Mouse (Mus musculus) lung, embryonic 15.5 days (tissue): Measurements from ENCODE around the gene Ttll10. TPM values are rescaled to one million over a fixed set of nuclear protein-coding genes. Genes with fewer than 3 reads are reported as not detected.
A peak's percentile ranks its signal among the peaks of the same experiment; 100 is the strongest.

Experiments used
- ATAC-seq: fragments of 200-750 bp; cut with Nextera tagmentation; 2 replicates; pipeline ENCODE4 v1.8.0; 2017; ENCODE audit warnings: moderate number of reproducible peaks, borderline replicate concordance; ENCODE audit not compliant: low FRiP score, low TSS enrichment; ENCODE audit errors: extremely low read depth
- H3K27ac ChIP-seq: fragments of 300-500 bp; sonication (generic); 2 replicates; pipeline ENCODE4 v1.5.1; 2015; ENCODE audit warnings: moderate library complexity, mild to moderate bottlenecking, inconsistent platforms
- H3K27me3 ChIP-seq: fragments of 300-500 bp; sonication (generic); 2 replicates; pipeline ENCODE4 v1.6.1; 2015; ENCODE audit warnings: inconsistent platforms
- H3K36me3 ChIP-seq: fragments of 300-500 bp; sonication (generic); 2 replicates; pipeline ENCODE4 v1.6.1; 2015; ENCODE audit warnings: inconsistent platforms
- H3K4me1 ChIP-seq: fragments of 300-500 bp; sonication (generic); 2 replicates; pipeline ENCODE4 v1.6.1; 2015; ENCODE audit warnings: inconsistent platforms
- H3K4me2 ChIP-seq: fragments of 300-500 bp; sonication (generic); 2 replicates; pipeline ENCODE4 v1.6.1; 2015; ENCODE audit warnings: inconsistent platforms, mild to moderate bottlenecking, moderate library complexity
- H3K4me3 ChIP-seq: fragments of 300-500 bp; sonication (generic); 2 replicates; pipeline ENCODE4 v1.5.1; 2015; ENCODE audit warnings: mild to moderate bottlenecking, inconsistent platforms
- H3K9ac ChIP-seq: fragments of 300-500 bp; sonication (generic); 2 replicates; pipeline ENCODE4 v1.6.1; 2015; ENCODE audit warnings: inconsistent platforms
- H3K9me3 ChIP-seq: fragments of 300-500 bp; sonication (generic); 2 replicates; pipeline ENCODE4 v1.6.1; 2016; ENCODE audit warnings: inconsistent platforms
- WGBS: fragments of 180-500 bp; shearing (Covaris S2); methylation state at CpG from one replicate; pipeline ENCODE4 v1.1.7; 2015; 5-methylcytosine and 5-hydroxymethylcytosine counted together
- polyA plus RNA-seq: library from polyadenylated mRNA; unstranded; fragments of >200 nt; fragmentation: Nextera tagmentation; extraction: Ambion mirVana; gene quantifications from 2 replicates; pipeline ENCODE4 v1.2.1, GENCODE M21; 2015

The Ttll10 gene
- polyA plus RNA-seq, 1 experiment from 2014 or later, result 2.9 TPM

DNA sequence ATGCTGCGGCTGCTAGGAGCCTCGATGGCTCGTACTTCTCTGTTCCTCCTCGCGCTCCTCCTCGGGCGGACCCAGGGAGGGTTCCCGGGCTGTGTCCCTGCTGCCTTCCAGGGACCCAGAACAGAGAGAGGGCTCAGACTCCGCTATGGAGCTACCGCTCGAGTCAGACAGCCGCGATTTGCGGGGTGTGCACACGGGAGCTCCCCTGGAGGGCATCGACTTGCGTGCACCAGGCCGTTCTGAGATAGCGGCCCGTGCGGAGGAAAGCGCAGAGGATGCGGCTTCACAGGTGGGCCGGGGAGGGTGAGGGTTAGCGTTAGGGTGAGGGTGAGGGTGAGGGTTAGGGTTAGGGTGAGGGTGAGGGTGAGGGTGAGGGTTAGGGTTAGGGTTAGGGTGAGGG, 24.3 kb downstream of the Ttll10 start:
- no peak for ATAC-seq
- Histone ChIP-seq H3K9ac (no peak overlapping the region), H3K9me3 (no peaks in the 10 kb centered on the region), H3K36me3 (no peaks in the 10 kb centered on the region), H3K27ac (no peak overlapping the region), H3K27me3 (peaks cover 22% of the 10 kb centered on the region), H3K4me2 (peak overlapping the region; percentile 19; the same call in 1 of the 2 replicates), H3K4me3 (peak overlapping the region; percentile 17; the same call in 1 of the 2 replicates), H3K4me1 (peaks cover 21% of the 10 kb centered on the region)
- 16% methylated on average over 25 of the region's 25 CpGs for WGBS

DNA sequence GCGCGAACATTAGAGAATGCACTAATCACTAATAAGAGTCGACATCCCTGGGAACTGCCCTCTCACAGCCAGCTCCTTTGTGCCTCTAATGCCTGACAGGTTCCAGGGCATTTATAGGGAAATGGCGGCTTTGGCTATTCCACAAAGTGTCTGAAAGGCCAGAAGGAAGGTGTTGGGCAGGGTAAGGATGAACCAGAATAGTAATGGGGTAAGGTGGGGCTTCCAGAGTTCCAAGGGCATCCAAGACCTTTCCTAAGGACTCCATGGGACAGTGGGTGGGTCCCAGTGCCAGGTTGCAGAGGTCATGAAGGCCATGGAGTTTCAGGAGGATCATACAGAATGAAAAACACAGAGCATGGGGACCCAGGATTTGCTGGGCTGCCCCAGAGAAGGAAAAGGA, 24.9 kb downstream of the Ttll10 start:
- 69% methylated on average over 4 of the region's 4 CpGs for WGBS
- no peaks in the 10 kb centered on the region for H3K9me3 ChIP-seq
- H3K27ac ChIP-seq, result no peak overlapping the region
- no peak overlapping the region; the same call in 1 of the 2 replicates for H3K4me3 ChIP-seq
- H3K36me3 ChIP-seq, result 0 out of 2 replicates have a peak, but pooled peaks cover 2% of the 10 kb centered on the region
- H3K4me2 ChIP-seq, result no peak overlapping the region
- peaks cover 22% of the 10 kb centered on the region for H3K27me3 ChIP-seq
- ATAC-seq, result no peak
- peaks cover 21% of the 10 kb centered on the region for H3K4me1 ChIP-seq
- H3K9ac ChIP-seq, result no peak overlapping the region

DNA sequence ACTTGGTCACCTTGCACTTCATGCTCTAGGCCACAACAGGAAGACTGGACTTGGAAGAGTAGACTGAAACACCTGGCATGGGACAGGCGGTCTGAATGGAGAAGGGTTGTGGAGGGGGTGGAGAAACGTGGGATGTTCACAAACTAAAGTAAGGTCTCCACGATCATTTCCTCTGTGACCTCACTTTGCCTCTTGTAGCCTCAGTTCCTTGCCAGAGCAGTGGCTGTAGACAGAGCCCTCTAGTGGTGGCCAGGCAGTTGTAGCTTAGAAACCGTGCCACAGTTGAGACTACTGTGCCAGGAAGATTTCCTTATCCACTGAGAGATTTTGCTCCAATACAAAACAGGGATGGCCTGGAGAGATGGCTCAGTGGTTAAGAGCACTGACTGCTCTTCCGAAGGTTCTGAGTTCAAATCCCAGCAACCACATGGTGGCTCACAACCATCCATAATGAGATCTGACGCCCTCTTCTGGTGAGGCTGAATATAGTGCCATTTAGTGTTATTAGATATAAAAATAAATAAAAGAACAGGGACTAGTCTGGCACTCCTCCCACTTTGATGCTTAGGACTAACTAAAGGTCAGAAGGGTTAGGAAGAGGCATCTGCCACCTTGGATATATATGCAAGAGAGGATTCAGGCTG, 25.6 kb downstream of the Ttll10 start:
- 0 out of 2 replicates have a peak, but pooled peaks cover 2% of the 10 kb centered on the region for H3K36me3 ChIP-seq
- H3K9ac ChIP-seq, result no peak overlapping the region
- peaks cover 21% of the 10 kb centered on the region for H3K4me1 ChIP-seq
- no peak overlapping the region for H3K4me3 ChIP-seq
- no peak overlapping the region for H3K27ac ChIP-seq
- H3K4me2 ChIP-seq, result no peak overlapping the region
- WGBS, result 48% methylated on average over 6 of the region's 6 CpGs
- ATAC-seq, result no peak
- no peaks in the 10 kb centered on the region for H3K9me3 ChIP-seq
- H3K27me3 ChIP-seq, result peaks cover 22% of the 10 kb centered on the region

DNA sequence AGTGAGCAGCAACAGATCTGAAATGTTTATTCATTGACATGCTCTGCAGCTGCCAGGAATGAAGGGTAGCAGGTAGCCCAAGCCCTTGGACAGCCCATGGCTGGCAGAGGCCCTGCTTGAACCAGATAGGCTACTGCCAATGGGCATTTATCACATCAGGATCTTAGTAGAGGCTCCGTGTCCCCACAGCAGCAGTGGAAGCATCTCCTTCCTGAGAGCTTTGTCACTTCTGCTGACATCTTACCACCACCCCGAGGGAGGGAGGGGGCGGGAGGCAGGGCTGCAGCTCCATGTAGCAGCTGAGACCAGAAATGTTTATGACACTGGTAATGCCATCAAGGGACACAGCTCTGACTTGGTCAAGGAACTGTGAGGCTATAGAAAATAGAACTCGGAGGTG, 26.4 kb downstream of the Ttll10 start:
- 62% methylated on average over 4 of the region's 4 CpGs for WGBS
- Histone ChIP-seq H3K4me1 (peaks cover 21% of the 10 kb centered on the region), H3K9me3 (no peaks in the 10 kb centered on the region), H3K27me3 (peaks cover 22% of the 10 kb centered on the region), H3K9ac (no peak overlapping the region), H3K4me2 (no peak overlapping the region), H3K4me3 (no peak overlapping the region), H3K27ac (no peak overlapping the region), H3K36me3 (peaks cover 8% of the 10 kb centered on the region; the same call in 1 of the 2 replicates)
- ATAC-seq, result no peak

DNA sequence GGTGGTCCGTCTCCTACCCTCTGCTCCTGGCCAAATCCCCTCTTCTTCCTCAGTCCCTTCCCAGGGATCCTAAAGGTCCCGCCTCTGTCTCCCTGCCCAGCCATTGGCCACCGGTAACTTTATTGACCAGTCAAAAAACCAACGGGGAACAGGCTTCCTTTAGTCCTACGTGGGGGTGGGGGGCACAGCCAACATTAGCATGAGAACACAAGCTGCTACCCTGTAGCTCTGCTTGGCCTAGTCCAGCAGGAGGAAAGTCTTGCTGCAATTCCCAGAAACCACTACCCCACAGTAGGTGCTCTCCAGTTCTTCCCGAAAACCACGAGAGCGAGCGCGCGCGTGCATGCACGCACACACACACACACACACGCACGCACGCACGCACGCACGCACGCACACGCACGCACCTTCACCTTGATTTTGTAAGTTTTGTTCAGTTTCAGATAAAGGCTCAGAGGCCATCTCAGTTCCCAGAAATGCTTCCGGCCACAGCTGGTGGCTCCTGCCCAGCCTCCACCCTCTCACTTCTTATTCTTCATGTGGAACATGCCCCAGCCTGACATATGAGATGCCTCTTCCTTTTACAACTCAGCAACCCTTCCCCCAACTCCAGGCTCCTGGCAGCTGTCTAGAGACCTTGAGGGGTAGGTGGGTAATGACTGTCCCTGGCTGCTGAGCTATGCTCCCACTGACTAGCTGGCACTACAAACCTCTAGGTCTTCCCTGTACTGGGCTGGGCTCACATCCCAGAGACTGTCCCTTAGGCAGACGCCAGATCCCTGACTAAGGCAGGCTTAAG, 27.4 kb downstream of the Ttll10 start:
- Histone ChIP-seq H3K4me2 (peak overlapping the region; percentile 75), H3K4me1 (peaks cover 21% of the 10 kb centered on the region), H3K4me3 (peak overlapping the region; percentile 55), H3K36me3 (peaks cover 8% of the 10 kb centered on the region; the same call in 1 of the 2 replicates), H3K27me3 (peaks cover 22% of the 10 kb centered on the region), H3K27ac (peak overlapping the region; percentile 92), H3K9ac (peak overlapping the region; percentile 64), H3K9me3 (no peaks in the 10 kb centered on the region)
- 2% methylated on average over 24 of the region's 24 CpGs for WGBS
- ATAC-seq, result peak; percentile 93

DNA sequence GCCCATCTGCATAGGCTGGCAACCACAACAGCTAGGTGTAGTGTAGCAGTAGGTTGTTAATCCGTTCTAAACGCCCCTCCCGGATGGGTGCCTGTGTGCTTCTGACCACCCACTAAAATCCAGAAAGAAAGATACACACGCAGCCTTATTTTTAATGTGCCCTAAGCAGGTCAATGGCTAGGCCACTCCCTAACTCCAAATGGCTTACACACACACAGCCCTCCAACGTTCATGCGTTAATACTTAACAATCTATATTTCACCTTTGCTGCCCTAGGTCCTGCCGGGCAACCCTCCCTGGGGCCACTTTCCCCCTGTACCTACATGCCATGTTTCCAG, 28.0 kb downstream of the Ttll10 start:
- peaks cover 25% of the 10 kb centered on the region for H3K4me1 ChIP-seq
- peak; percentile 29; the same call in 1 of the 2 replicates for ATAC-seq

DNA sequence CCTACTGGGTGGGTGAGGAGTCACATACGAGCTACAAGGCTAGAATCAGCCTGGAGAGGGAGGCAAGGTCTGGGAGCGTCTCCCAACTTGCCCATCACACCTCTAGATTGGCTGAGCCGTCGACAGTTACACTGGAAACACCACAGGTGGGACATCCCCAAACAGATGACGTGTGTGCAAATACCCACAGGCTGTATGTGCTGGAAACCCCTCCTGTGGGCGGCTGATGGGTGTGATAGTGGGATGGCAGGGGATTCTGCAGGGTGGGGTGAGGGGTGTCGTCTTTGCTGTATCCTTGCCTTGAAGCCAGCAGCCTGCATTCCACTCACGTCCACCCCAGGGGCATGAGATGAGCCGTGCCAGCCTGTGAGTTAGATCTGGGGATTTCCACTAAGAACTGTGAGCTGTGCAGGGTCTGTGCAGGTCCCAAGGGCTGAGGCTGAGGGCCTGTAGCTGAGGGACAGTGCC, 28.5 kb downstream of the Ttll10 start:
- H3K9me3 ChIP-seq, result no peaks in the 10 kb centered on the region
- 39% methylated on average over 9 of the region's 9 CpGs for WGBS
- peak overlapping the region; percentile 55 for H3K4me3 ChIP-seq
- peaks cover 15% of the 10 kb centered on the region for H3K27me3 ChIP-seq
- peak overlapping the region; percentile 75 for H3K4me2 ChIP-seq
- ATAC-seq, result no peak
- peaks cover 8% of the 10 kb centered on the region; the same call in 1 of the 2 replicates for H3K36me3 ChIP-seq
- peaks cover 30% of the 10 kb centered on the region for H3K4me1 ChIP-seq
- peak overlapping the region; percentile 64 for H3K9ac ChIP-seq
- peak overlapping the region; percentile 92; the same call in 1 of the 2 replicates for H3K27ac ChIP-seq

More for the DNA sequence above, 28.0 kb downstream of the Ttll10 start:
- Histone ChIP-seq H3K27me3 (peaks cover 21% of the 10 kb centered on the region), H3K4me3 (peak overlapping the region; percentile 55), H3K9me3 (no peaks in the 10 kb centered on the region), H3K4me2 (peak overlapping the region; percentile 75), H3K27ac (peak overlapping the region; percentile 92), H3K36me3 (peaks cover 8% of the 10 kb centered on the region; the same call in 1 of the 2 replicates), H3K9ac (peak overlapping the region; percentile 64)
- WGBS, result 8% methylated on average over 7 of the region's 7 CpGs

DNA sequence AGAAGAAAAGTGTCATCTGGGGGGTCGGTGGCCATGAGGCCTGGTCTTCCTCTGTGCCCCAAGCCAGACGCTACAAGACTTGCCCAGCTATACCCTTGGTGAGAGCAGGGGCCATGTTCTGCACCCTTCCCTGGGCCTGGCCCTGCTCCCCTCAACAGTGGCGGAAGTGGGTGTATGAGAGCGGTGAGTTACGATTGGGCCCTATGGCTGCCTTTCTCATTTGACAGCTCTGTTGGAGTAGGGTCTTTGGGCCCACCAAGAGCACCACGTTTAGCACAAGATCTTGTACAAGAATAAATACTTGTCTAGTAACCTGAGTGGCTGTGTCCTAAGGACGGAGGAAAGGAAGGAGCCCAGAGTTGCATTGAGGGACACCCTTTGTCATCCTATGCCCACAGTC, 30.6 kb downstream of the Ttll10 start:
- ATAC-seq, result no peak
- 82% methylated on average over 7 of the region's 7 CpGs for WGBS

DNA sequence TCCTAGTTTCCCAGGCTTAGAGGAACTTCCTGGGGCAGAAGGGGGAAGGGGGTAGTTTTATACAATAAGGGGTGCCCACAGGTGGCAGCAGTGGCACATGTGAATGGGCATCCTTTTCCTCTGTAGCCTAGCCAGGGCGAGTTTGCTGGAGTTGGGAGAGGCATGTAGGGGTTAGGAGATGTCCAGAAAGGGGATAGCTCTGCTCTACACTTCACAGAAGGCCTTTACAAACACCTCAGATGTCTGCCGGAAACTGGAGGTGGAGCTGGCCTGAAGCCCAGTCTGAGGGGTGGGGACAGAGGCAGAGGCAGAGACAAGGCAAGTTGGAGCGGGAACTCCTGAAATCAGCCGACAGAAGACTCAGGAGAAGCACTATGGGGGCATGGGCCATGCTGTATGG, 33.2 kb downstream of the Ttll10 start, which contains the start of gene Tnfrsf18:
Gene Tnfrsf18 (plus strand): TSS at position 152 of the 400 bp plus-strand sequence.
- no peaks in the 10 kb centered on the region for H3K9me3 ChIP-seq
- H3K4me2 ChIP-seq, result no peak within 1 kb of the TSS
- no peak within 1 kb of the TSS for H3K27ac ChIP-seq
- 18% methylated on average over 4 of the region's 4 CpGs for WGBS
- H3K27me3 ChIP-seq, result no peaks in the 10 kb centered on the region
- H3K4me1 ChIP-seq, result peaks cover 21% of the 10 kb centered on the region
- H3K4me3 ChIP-seq, result no peak within 1 kb of the TSS
- no peak within 1 kb of the TSS for H3K9ac ChIP-seq
- H3K36me3 ChIP-seq, result peaks cover 8% of the 10 kb centered on the region; the same call in 1 of the 2 replicates
- peak; percentile 41; the same call in 1 of the 2 replicates for ATAC-seq

More for the DNA sequence above, 30.6 kb downstream of the Ttll10 start:
- Histone ChIP-seq H3K4me2 (no peak overlapping the region), H3K27me3 (no peaks in the 10 kb centered on the region), H3K9me3 (no peaks in the 10 kb centered on the region), H3K36me3 (peaks cover 8% of the 10 kb centered on the region; the same call in 1 of the 2 replicates), H3K27ac (no peak overlapping the region), H3K4me1 (peaks cover 32% of the 10 kb centered on the region), H3K4me3 (no peak overlapping the region), H3K9ac (no peak overlapping the region)

DNA sequence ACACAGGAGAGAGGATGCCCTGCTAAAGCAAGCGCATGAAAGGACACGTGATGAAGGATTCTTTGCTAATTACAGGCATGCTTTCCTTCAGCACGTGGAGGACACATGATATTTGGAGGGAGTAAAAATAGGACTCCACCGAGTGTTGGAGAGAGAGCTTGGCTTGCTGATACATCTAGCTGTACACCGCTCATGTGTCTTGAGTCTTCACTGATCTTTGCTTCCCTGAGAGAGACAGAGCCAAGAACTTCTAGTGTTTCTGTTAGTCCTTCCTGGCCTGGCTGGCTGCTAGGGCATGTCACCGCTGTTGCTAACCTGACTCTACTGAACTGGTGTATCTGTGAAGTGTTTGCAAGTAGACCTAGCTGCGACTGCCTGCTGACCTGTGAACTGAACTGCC, 35.0 kb downstream of the Ttll10 start:
- H3K9ac ChIP-seq, result no peak overlapping the region
- WGBS, result 89% methylated on average over 7 of the region's 7 CpGs
- ATAC-seq, result no peak
- H3K9me3 ChIP-seq, result no peaks in the 10 kb centered on the region
- peaks cover 6% of the 10 kb centered on the region; the same call in 1 of the 2 replicates for H3K36me3 ChIP-seq
- H3K27me3 ChIP-seq, result no peaks in the 10 kb centered on the region
- peaks cover 11% of the 10 kb centered on the region for H3K4me1 ChIP-seq
- H3K4me3 ChIP-seq, result no peak overlapping the region
- no peak overlapping the region for H3K4me2 ChIP-seq
- no peak overlapping the region for H3K27ac ChIP-seq

DNA sequence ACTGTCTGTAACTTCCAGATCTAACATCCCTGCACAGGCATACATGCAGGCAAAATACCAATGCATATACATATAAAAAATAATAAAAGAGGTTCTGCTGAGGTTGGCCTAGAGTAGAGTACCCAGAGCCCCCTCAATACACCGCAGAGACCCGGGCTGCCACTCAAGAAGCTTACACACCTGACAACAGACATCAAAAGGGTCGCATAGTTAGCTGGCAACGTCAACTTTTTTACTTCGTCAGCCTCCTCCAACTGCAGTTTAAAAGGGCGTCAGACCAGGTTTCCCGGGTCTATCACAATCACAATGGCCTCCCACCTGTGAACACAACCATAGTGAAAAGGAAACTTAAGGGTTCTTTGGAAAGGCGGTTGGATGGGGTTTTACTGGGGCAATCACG, 35.7 kb downstream of the Ttll10 start:
- no peak for ATAC-seq
- no peak overlapping the region for H3K27ac ChIP-seq
- H3K4me2 ChIP-seq, result no peak overlapping the region
- H3K9ac ChIP-seq, result no peak overlapping the region
- H3K4me3 ChIP-seq, result no peak overlapping the region
- no peaks in the 10 kb centered on the region for H3K9me3 ChIP-seq
- H3K27me3 ChIP-seq, result no peaks in the 10 kb centered on the region
- 72% methylated on average over 9 of the region's 9 CpGs for WGBS
- H3K36me3 ChIP-seq, result peaks cover 5% of the 10 kb centered on the region; the same call in 1 of the 2 replicates
- peaks cover 11% of the 10 kb centered on the region for H3K4me1 ChIP-seq
